Mouse (Mus musculus): Measurements from ENCODE around the gene Fmnl3. TPM values are rescaled to one million over a fixed set of nuclear protein-coding genes. Genes with fewer than 3 reads are reported as not detected.

Fmnl3 gene
- polyA plus RNA-seq, 1 experiment from 2014 or later = 3.4 TPM

DNA sequence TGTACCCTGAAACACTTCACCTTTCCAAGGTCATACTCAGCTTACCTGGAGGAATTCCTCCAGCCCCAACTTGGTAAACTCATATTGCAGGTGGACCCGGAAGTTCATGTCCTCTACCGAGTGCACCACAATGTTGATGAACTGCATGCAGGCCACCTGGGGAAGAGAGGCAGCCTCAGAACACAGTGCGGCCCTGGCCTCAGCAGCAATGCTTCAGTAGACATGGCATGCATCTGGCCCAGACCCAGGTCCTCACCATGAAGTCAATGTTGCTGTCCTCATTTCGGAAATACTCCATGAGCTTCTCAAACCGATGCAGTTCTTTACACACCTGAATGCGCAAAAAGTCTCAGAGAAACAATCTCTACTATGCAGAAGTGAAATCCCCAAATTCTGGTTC is 44.7 kb downstream of the Fmnl3 start:
- H3K36me3 ChIP-seq = peaks cover 46% of the 10 kb centered on the region
- H3K9me3 ChIP-seq (replicated peaks) = no peaks in the 10 kb centered on the region
- H3K27me3 ChIP-seq = no peaks in the 10 kb centered on the region
- no peak for ATAC-seq (ENCODE audit: low read depth)
- H3K4me3 ChIP-seq (replicated peaks) = no peak overlapping the region
- H3K4me2 ChIP-seq = no peak overlapping the region
- no peak for DNase-seq
- H3K4me1 ChIP-seq (replicated peaks) = peaks cover 16% of the 10 kb centered on the region
- no peak overlapping the region for H3K27ac ChIP-seq
- 73% methylated on average over 6 of the region's 6 CpGs for WGBS (ENCODE audit: insufficient replicate concordance)
- H3K9ac ChIP-seq = no peak overlapping the region

DNA sequence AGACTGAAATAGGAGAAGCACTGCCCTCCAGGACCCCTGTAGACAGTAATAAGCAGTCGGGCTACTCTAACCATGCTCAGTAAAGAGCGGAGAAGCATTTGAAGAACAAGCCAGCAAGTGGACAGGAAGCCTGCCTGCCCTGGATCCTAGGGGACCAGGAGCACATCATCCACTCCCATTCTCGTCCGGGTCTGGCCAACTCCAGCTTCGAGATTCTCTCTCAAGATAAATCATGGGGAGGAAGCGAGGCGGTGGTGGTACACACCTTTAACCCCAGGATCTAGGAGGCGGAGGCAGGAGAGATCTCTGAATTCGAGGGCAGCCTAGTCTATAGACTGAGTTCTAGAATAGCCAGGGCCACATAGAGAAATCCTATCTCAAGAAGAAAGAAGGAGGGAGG is 46.1 kb downstream of the Fmnl3 start:
- Histone ChIP-seq H3K9ac (no peak overlapping the region), H3K4me2 (no peak overlapping the region), H3K9me3 (replicated peaks) (no peaks in the 10 kb centered on the region), H3K36me3 (peaks cover 54% of the 10 kb centered on the region), H3K4me3 (replicated peaks) (no peak overlapping the region), H3K27me3 (no peaks in the 10 kb centered on the region), H3K27ac (no peak overlapping the region), H3K4me1 (replicated peaks) (0 out of 2 replicates have a peak, but pooled peaks cover 3% of the 10 kb centered on the region)
- 73% methylated on average over 9 of the region's 9 CpGs for WGBS (ENCODE audit: insufficient replicate concordance)
- ATAC-seq (ENCODE audit: low read depth) (no peak), DNase-seq (no peak)

- Histone ChIP-seq H3K4me1 (replicated peaks) (peaks cover 5% of the 10 kb centered on the region; the same call in 1 of the 2 replicates), H3K9me3 (replicated peaks) (no peaks in the 10 kb centered on the region), H3K9ac (no peak overlapping the region), H3K36me3 (peaks cover 67% of the 10 kb centered on the region), H3K4me3 (replicated peaks) (no peak overlapping the region), H3K27ac (no peak overlapping the region), H3K4me2 (no peak overlapping the region), H3K27me3 (no peaks in the 10 kb centered on the region)
- WGBS (ENCODE audit: insufficient replicate concordance) = 69% methylated on average over 9 of the region's 9 CpGs
- DNase-seq = no peak
- no peak for ATAC-seq (ENCODE audit: low read depth)
Measured at GRCm38 (mm10) chr15:99320978-99321377, 49.3 kb downstream of the Fmnl3 start.

DNA sequence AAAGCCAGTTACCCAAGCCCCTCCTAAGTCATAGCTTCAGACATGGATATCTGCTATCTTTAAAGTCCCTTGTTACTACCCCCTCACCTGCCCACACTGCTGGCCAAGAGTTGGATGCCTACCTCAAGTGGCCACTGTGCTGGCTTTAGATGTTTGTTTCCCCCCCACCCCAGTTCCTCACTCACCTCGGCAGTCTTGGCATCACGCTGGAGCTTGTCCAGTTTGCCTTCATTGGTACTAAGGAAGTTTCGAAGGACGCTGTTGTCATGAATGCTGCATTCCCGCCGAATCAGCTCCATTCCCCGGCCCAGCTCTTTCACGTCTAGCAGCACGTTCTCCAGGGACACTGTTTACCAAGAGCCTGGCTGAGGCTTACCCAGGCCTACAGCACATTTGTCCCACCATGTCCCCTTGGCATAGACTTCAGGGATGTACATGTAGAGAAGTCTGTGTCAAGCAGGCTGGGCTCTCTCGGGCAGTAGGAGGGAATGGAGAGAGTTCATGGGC is 50.1 kb downstream of the Fmnl3 start:
- no peak overlapping the region for H3K27ac ChIP-seq
- peaks cover 69% of the 10 kb centered on the region for H3K36me3 ChIP-seq
- H3K4me1 ChIP-seq (replicated peaks) = peaks cover 5% of the 10 kb centered on the region; the same call in 1 of the 2 replicates
- 77% methylated on average over 10 of the region's 10 CpGs for WGBS (ENCODE audit: insufficient replicate concordance)
- no peak for DNase-seq
- ATAC-seq (ENCODE audit: low read depth) = no peak
- no peak overlapping the region for H3K4me2 ChIP-seq
- H3K4me3 ChIP-seq (replicated peaks) = no peak overlapping the region
- H3K9me3 ChIP-seq (replicated peaks) = no peaks in the 10 kb centered on the region
- no peaks in the 10 kb centered on the region for H3K27me3 ChIP-seq
- no peak overlapping the region for H3K9ac ChIP-seq

DNA sequence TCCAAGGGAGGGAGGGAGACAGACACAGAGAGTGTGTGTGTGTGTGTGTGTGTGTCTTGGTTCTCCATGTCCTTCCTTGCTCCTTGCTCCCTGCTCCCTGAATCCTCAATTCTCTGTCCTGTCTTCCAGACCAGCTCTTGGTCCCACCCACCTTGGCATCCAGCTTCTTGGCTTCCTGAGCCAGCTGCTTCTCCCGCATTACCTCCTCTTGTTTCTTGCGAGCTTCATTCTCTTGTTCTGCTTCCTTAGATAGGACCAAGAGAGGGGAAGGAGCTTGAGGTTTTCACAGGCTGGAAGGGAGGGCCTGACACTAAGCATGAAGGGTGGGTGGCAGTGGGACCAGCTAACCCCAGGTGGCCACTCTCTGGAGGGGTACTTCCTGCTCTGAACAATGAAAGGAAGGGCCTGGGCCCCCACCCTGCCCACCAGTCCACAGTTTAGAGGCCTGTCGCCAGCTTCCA is 50.8 kb downstream of the Fmnl3 start:
- Histone ChIP-seq H3K9me3 (replicated peaks) (no peaks in the 10 kb centered on the region), H3K27me3 (no peaks in the 10 kb centered on the region), H3K27ac (no peak overlapping the region), H3K4me2 (no peak overlapping the region), H3K36me3 (peaks cover 74% of the 10 kb centered on the region), H3K9ac (no peak overlapping the region), H3K4me3 (replicated peaks) (no peak overlapping the region), H3K4me1 (replicated peaks) (peaks cover 5% of the 10 kb centered on the region; the same call in 1 of the 2 replicates)
- ATAC-seq (ENCODE audit: low read depth) (no peak), DNase-seq (no peak)
- 48% methylated on average over 3 of the region's 3 CpGs for WGBS (ENCODE audit: insufficient replicate concordance)

DNA sequence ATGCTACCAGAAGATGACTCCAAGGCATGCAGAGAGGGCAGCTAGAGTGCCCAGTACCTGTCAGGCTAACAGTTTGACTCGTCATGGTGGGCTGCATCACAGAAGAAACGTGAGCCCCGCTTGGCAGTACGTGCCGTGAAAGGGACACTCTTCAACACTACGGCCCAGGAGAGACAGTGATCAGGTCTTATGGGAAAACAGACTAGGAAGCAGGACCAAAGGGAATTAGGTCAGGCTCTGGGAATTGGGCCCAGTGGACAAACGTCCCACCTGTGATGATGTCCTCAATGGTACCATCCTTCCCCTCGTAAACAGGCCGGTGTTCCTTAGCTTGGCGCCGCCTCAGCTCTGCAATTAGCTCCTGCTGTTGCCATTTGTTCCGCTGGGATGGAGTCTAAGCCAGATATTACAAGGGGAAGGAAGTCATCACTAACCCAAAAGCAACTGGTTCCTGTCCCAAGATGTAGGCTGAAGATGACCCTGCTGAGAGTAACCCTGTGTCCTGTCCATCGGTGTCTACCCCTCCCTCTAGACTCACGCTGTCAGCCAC is 51.3 kb downstream of the Fmnl3 start:
- no peak for ATAC-seq (ENCODE audit: low read depth)
- no peaks in the 10 kb centered on the region for H3K9me3 ChIP-seq (replicated peaks)
- H3K4me2 ChIP-seq = no peak overlapping the region
- no peaks in the 10 kb centered on the region for H3K27me3 ChIP-seq
- no peak overlapping the region for H3K4me3 ChIP-seq (replicated peaks)
- H3K36me3 ChIP-seq = peaks cover 71% of the 10 kb centered on the region
- H3K9ac ChIP-seq = no peak overlapping the region
- no peak for DNase-seq
- H3K27ac ChIP-seq = no peak overlapping the region
- WGBS (ENCODE audit: insufficient replicate concordance) = 63% methylated on average over 14 of the region's 14 CpGs
- peaks cover 5% of the 10 kb centered on the region; the same call in 1 of the 2 replicates for H3K4me1 ChIP-seq (replicated peaks)

DNA sequence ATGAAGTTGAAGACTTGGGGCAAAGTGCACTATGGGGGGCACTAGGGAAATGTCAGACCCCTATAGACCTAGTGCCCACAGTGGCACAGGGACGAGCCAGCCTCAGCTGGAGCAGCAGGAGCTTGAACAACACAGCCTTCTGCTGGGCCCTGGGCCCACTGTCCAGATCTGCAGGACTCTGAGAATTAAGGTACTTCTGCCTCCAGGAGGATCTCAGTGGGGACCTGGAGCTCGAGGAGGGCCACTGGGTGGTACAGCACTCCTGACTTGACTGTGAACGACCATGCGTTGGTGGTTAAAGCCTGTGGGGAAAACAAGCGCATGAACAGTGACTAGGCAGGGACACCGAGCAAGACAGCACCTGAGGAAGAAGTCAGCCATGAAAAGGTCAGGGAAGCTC is 52.2 kb downstream of the Fmnl3 start:
- DNase-seq (no peak), ATAC-seq (ENCODE audit: low read depth) (no peak)
- Histone ChIP-seq H3K4me2 (no peak overlapping the region), H3K36me3 (peaks cover 63% of the 10 kb centered on the region), H3K4me1 (replicated peaks) (peaks cover 5% of the 10 kb centered on the region; the same call in 1 of the 2 replicates), H3K9me3 (replicated peaks) (no peaks in the 10 kb centered on the region), H3K4me3 (replicated peaks) (no peak overlapping the region), H3K9ac (no peak overlapping the region), H3K27me3 (no peaks in the 10 kb centered on the region), H3K27ac (no peak overlapping the region)
- WGBS (ENCODE audit: insufficient replicate concordance) = 62% methylated on average over 6 of the region's 6 CpGs

GRCm38 (mm10) chr15:99317267-99317651 is 53.0 kb downstream of the Fmnl3 start:
- Histone ChIP-seq H3K4me3 (replicated peaks) (no peak overlapping the region), H3K27ac (no peak overlapping the region), H3K4me2 (no peak overlapping the region), H3K9ac (no peak overlapping the region), H3K27me3 (no peaks in the 10 kb centered on the region), H3K36me3 (peaks cover 58% of the 10 kb centered on the region), H3K4me1 (replicated peaks) (peaks cover 5% of the 10 kb centered on the region; the same call in 1 of the 2 replicates), H3K9me3 (replicated peaks) (no peaks in the 10 kb centered on the region)
- WGBS (ENCODE audit: insufficient replicate concordance) = 53% methylated on average over 2 of the region's 2 CpGs
- DNase-seq (no peak), ATAC-seq (ENCODE audit: low read depth) (peak; percentile 23; the same call in 1 of the 2 replicates)

DNA sequence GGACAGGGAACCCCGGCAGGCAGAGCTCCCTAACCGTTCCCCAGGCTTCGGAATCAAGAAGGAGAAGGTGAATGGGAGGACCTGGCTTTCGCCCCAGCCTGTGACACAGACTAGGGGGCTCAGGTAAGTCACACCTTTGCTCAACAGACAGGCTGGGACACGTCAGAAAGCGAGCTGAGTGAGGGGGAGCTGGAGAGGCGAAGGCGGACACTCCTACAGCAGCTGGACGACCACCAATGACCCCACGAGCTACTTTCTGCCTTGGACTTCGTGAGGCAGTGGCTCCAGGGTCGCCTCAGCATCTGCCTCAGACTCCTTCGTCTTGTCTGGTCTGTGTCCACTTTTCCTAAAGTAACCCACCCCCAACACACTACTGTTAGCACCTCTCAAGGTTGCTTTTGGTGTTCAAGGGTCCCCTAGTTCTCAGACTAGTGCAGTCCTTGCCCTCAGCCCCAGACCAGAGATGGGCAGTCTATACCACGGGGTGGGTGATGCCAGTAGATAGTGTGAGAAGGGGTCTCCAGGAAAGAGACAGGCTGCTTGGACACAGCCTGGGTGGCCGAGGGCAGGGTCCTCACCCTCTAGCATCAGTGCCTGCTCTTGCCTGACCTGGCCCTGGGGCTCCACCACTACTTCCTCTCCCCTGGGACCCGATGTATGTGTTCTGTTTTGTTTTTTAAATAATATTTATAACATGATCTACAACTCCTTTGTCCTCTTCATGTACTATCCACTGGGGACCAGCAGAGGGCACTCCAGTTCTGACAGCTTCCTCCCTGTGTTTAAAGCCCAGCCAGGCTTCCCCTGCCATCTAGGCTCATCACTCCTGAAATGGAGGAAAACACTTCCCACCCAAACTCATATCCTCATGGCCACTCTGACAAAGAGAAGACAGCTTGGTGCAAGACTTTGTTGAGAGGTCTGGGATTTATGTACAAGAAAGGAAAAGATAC is 53.7 kb downstream of the Fmnl3 start:
- Histone ChIP-seq H3K9ac (no peak overlapping the region), H3K27ac (no peak overlapping the region), H3K4me1 (replicated peaks) (peaks cover 5% of the 10 kb centered on the region; the same call in 1 of the 2 replicates), H3K4me2 (no peak overlapping the region), H3K9me3 (replicated peaks) (no peaks in the 10 kb centered on the region), H3K27me3 (no peaks in the 10 kb centered on the region), H3K36me3 (peaks cover 51% of the 10 kb centered on the region), H3K4me3 (replicated peaks) (no peak overlapping the region)
- no peak; the same call in 1 of the 2 replicates for ATAC-seq (ENCODE audit: low read depth)
- no peak for DNase-seq
- 62% methylated on average over 16 of the region's 16 CpGs for WGBS (ENCODE audit: insufficient replicate concordance)

GRCm38 (mm10) chr15:99314891-99315290 is 55.4 kb downstream of the Fmnl3 start:
- Histone ChIP-seq H3K27me3 (no peaks in the 10 kb centered on the region), H3K9me3 (replicated peaks) (no peaks in the 10 kb centered on the region), H3K4me3 (replicated peaks) (no peak overlapping the region), H3K36me3 (peaks cover 43% of the 10 kb centered on the region), H3K4me2 (no peak overlapping the region), H3K27ac (no peak overlapping the region), H3K9ac (no peak overlapping the region), H3K4me1 (replicated peaks) (peaks cover 5% of the 10 kb centered on the region; the same call in 1 of the 2 replicates)
- ATAC-seq (ENCODE audit: low read depth) = no peak
- 84% methylated on average over 16 of the region's 16 CpGs for WGBS (ENCODE audit: insufficient replicate concordance)
- no peak for DNase-seq

- H3K4me1 ChIP-seq (replicated peaks) = no peaks in the 10 kb centered on the region
- H3K4me3 ChIP-seq (replicated peaks) = no peak overlapping the region
- no peak overlapping the region for H3K9ac ChIP-seq
- no peaks in the 10 kb centered on the region for H3K27me3 ChIP-seq
- no peaks in the 10 kb centered on the region for H3K9me3 ChIP-seq (replicated peaks)
- H3K4me2 ChIP-seq = no peak overlapping the region
- DNase-seq (no peak), ATAC-seq (ENCODE audit: low read depth) (no peak)
- 73% methylated on average over 5 of the region's 5 CpGs for WGBS (ENCODE audit: insufficient replicate concordance)
- no peak overlapping the region for H3K27ac ChIP-seq
- H3K36me3 ChIP-seq = peaks cover 53% of the 10 kb centered on the region
Measured at GRCm38 (mm10) chr15:99310617-99311016, 59.7 kb downstream of the Fmnl3 start.
